Mouse (Mus musculus) CH12.LX (cell line): ENCODE data around the gene Actb.

Experiments
- POLR2A ChIP-seq: IDR thresholded peaks from 2 replicates; pipeline ENCODE4 v1.6.1; 2011; ENCODE audit warnings: low read depth, mild to moderate bottlenecking, improper control_type of control experiment, low read length
- RCOR1 ChIP-seq: conservative IDR thresholded peaks from 2 replicates; pipeline ENCODE4 v1.6.1; 2012; ENCODE audit warnings: low read depth, mild to moderate bottlenecking, inconsistent platforms, low read length, improper control_type of control experiment
- TBP ChIP-seq: conservative IDR thresholded peaks from 2 replicates; pipeline ENCODE4 v1.6.1; 2011; ENCODE audit warnings: low read depth, low read length, improper control_type of control experiment
- USF1 ChIP-seq: IDR thresholded peaks from 2 replicates; pipeline ENCODE4 v1.6.1; 2014; ENCODE audit warnings: low read depth, mild to moderate bottlenecking, inconsistent platforms, low read length, improper control_type of control experiment
- ZNF384 ChIP-seq: IDR thresholded peaks from 2 replicates; pipeline ENCODE4 v1.6.1; 2012; ENCODE audit warnings: low read depth, low read length, improper control_type of control experiment, inconsistent platforms

GRCm38 (mm10) chr5:142927341-142927930, 20.9 kb upstream of the Actb start:
- TF ChIP-seq USF1: no peak
- TF ChIP-seq RCOR1: no peak
- no peak for TF ChIP-seq POLR2A
- TF ChIP-seq ZNF384: no peak
- TF ChIP-seq TBP: no peak
